Mouse (Mus musculus) central nervous system, embryonic 11.5 days (tissue): ENCODE results near the gene Cdipt. TPM values are rescaled to one million over a fixed set of nuclear protein-coding genes. Genes with fewer than 3 reads are reported as not detected.

Source experiments
- polyA plus RNA-seq: library from polyadenylated mRNA; depleted of rRNA; stranded (reverse); fragments of >200 nt; gene quantifications from 2 replicates; pipeline ENCODE4 v1.2.3, GENCODE M21; 2012; rRNA removed

Gene Cdipt
- 72.5 and 93.7 TPM in 2 replicates for polyA plus RNA-seq

GRCm38 (mm10) chr7:126975893-126975949 lies at the start of gene Cdipt:
Gene Cdipt (plus strand): TSS chr7:126975914.

GRCm38 (mm10) chr7:126928384-126929037 lies 47.2 kb upstream of the Cdipt start, which contains the start of gene Kctd13:
Gene Kctd13 (plus strand): TSS chr7:126928879.

GRCm38 (mm10) chr7:126949403-126949792 lies 26.3 kb upstream of the Cdipt start, which contains the start of gene Asphd1:
Gene Asphd1 (minus strand): TSS chr7:126949582.

GRCm38 (mm10) chr7:126949793-126950646 lies 25.7 kb upstream of the Cdipt start, which contains the start of gene Sez6l2:
Gene Sez6l2 (plus strand): TSS chr7:126950563.

GRCm38 (mm10) chr7:126975950-126976866 lies 494 bp downstream of the Cdipt start, which contains the start of gene Cdiptos:
Gene Cdiptos (minus strand): TSS chr7:126976098.

GRCm38 (mm10) chr7:127014320-127014719 lies 38.6 kb downstream of the Cdipt start, which contains the start of gene Mvp:
Gene Mvp (minus strand): TSS chr7:127014621.

GRCm38 (mm10) chr7:127016481-127016485 lies 40.6 kb downstream of the Cdipt start, which contains the start of gene Pagr1b:
Gene Pagr1b (minus strand): TSS chr7:127016484.

GRCm38 (mm10) chr7:127016971-127017949 lies 41.5 kb downstream of the Cdipt start, which contains the start of gene Pagr1a:
Gene Pagr1a (minus strand): TSS chr7:127017352.

GRCm38 (mm10) chr7:127020901-127021562 lies 45.3 kb downstream of the Cdipt start, which contains the start of the genes Gm42742 and Prrt2:
Gene Gm42742 (minus strand): TSS chr7:127021097.
Gene Prrt2 (minus strand): TSS chr7:127021211.

GRCm38 (mm10) chr7:127026984-127027726 lies 51.4 kb downstream of the Cdipt start, which contains the start of gene Maz:
Gene Maz (minus strand): TSS chr7:127027037.

Other genes starting within 250 kb of the Cdipt start
- gene Mapk3, start 216.3 kb upstream of the Cdipt start, polyA plus RNA-seq = 70.2 and 101 TPM in 2 replicates
- gene Gdpd3, start 209.6 kb upstream of the Cdipt start, polyA plus RNA-seq = 8.5 and 8.8 TPM in 2 replicates
- gene Ypel3, start 199.0 kb upstream of the Cdipt start, polyA plus RNA-seq = 80.9 and 93.6 TPM in 2 replicates
- 1.1 and 1.5 TPM in 2 replicates for gene Tbx6, start 194.4 kb upstream of the Cdipt start, polyA plus RNA-seq
- gene Ppp4c, start 183.4 kb upstream of the Cdipt start, polyA plus RNA-seq = 268 and 290 TPM in 2 replicates
- 23.7 and 32.0 TPM in 2 replicates for gene Fam57b, start 178.2 kb upstream of the Cdipt start, polyA plus RNA-seq
- gene 4930451I11Rik, start 144.3 kb upstream of the Cdipt start, polyA plus RNA-seq = not detected in 2 replicates
- 4.1 and 5.6 TPM in 2 replicates for gene Doc2a, start 128.5 kb upstream of the Cdipt start, polyA plus RNA-seq
- 186 and 304 TPM in 2 replicates for gene Hirip3, start 113.9 kb upstream of the Cdipt start, polyA plus RNA-seq
- gene Ino80e, start 113.5 kb upstream of the Cdipt start, polyA plus RNA-seq = 63.3 and 64.6 TPM in 2 replicates
- 102 and 154 TPM in 2 replicates for gene Taok2, start 91.2 kb upstream of the Cdipt start, polyA plus RNA-seq
- gene Tmem219, start 53.0 kb upstream of the Cdipt start, polyA plus RNA-seq = 23.2 and 23.4 TPM in 2 replicates
- gene Kctd13, start 47.0 kb upstream of the Cdipt start, polyA plus RNA-seq = 26.0 and 28.2 TPM in 2 replicates
- 2.8 and 7.1 TPM in 2 replicates for gene Asphd1, start 26.3 kb upstream of the Cdipt start, polyA plus RNA-seq
- 14.5 and 15.0 TPM in 2 replicates for gene Sez6l2, start 25.4 kb upstream of the Cdipt start, polyA plus RNA-seq
- gene Cdiptos, start 184 bp downstream of the Cdipt start, polyA plus RNA-seq = 0.78 and 0.83 TPM in 2 replicates
- gene Mvp, start 38.7 kb downstream of the Cdipt start, polyA plus RNA-seq = 4.1 and 6.1 TPM in 2 replicates
- 0.20 and 0.56 TPM in 2 replicates for gene Pagr1b, start 40.6 kb downstream of the Cdipt start, polyA plus RNA-seq
- 5.7 and 15.9 TPM in 2 replicates for gene Pagr1a, start 41.4 kb downstream of the Cdipt start, polyA plus RNA-seq
- 97.7 and 244 TPM in 2 replicates for gene Gm42742, start 45.2 kb downstream of the Cdipt start, polyA plus RNA-seq
- gene Prrt2, start 45.3 kb downstream of the Cdipt start, polyA plus RNA-seq = 4.3 and 19.0 TPM in 2 replicates
- gene Maz, start 51.1 kb downstream of the Cdipt start, polyA plus RNA-seq = 298 and 328 TPM in 2 replicates
- 99.9 and 158 TPM in 2 replicates for gene Kif22, start 66.6 kb downstream of the Cdipt start, polyA plus RNA-seq
- gene Zg16, start 111.4 kb downstream of the Cdipt start, polyA plus RNA-seq = 0.22 TPM in 1 of 2 replicates, not detected in the other
- 1.0 and 1.3 TPM in 2 replicates for gene AI467606, start 115.4 kb downstream of the Cdipt start, polyA plus RNA-seq
- 4.3 and 7.2 TPM in 2 replicates for gene Qprt, start 146.3 kb downstream of the Cdipt start, polyA plus RNA-seq
- 0.93 and 1.4 TPM in 2 replicates for gene Spn, start 161.9 kb downstream of the Cdipt start, polyA plus RNA-seq
- gene Cd2bp2, start 220.1 kb downstream of the Cdipt start, polyA plus RNA-seq = 152 and 184 TPM in 2 replicates
- gene Tbc1d10b, start 232.6 kb downstream of the Cdipt start, polyA plus RNA-seq = 50.6 and 52.5 TPM in 2 replicates
- 12.1 and 97.1 TPM in 2 replicates for gene Mylpf, start 233.0 kb downstream of the Cdipt start, polyA plus RNA-seq